Mouse (Mus musculus): ENCODE measurements around the gene Polr2l.

Polr2l gene

GRCm38 (mm10) chr7:141467230-141468030, 7.5 kb downstream of the Polr2l start, which contains the start of gene Cd151:
Gene Cd151, plus strand, starts transcription at chr7:141467392.
- peak; percentile 93 for DNase-seq

DNA sequence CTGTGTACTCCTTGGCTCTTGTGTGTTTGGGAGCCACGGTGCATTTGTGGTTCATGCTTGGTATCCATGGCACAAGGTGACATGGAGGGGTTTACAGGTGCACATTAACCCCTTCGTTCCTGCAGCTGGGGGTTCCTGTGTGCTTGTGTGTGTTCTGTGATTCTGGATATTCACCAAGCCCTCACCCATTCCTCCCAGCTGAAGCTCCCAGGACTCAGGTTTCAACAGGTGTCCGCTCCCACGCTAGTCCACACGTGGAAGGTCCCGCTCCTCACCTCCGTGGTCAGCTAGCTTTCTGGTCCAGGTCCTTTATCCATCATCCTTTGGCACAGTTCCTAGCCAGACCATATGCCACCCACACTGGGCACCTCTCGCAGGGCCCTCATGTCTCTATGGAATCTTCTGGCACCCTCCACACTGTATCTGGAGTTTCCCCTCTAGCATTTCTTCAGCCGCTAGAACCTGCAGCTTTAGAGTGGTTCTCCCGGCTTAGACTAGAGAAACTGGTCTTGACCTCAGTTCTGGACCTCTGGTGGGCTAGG, 8.3 kb downstream of the Polr2l start:
- no peak for DNase-seq

GRCm38 (mm10) chr7:141466045-141466394, 8.9 kb downstream of the Polr2l start:
- DNase-seq, result no peak

GRCm38 (mm10) chr7:141465388-141466044, 9.4 kb downstream of the Polr2l start:
- peak; percentile 22 for DNase-seq

- DNase-seq, result peak; percentile 45
Observed at GRCm38 (mm10) chr7:141464603-141465201, 10.2 kb downstream of the Polr2l start.

DNA sequence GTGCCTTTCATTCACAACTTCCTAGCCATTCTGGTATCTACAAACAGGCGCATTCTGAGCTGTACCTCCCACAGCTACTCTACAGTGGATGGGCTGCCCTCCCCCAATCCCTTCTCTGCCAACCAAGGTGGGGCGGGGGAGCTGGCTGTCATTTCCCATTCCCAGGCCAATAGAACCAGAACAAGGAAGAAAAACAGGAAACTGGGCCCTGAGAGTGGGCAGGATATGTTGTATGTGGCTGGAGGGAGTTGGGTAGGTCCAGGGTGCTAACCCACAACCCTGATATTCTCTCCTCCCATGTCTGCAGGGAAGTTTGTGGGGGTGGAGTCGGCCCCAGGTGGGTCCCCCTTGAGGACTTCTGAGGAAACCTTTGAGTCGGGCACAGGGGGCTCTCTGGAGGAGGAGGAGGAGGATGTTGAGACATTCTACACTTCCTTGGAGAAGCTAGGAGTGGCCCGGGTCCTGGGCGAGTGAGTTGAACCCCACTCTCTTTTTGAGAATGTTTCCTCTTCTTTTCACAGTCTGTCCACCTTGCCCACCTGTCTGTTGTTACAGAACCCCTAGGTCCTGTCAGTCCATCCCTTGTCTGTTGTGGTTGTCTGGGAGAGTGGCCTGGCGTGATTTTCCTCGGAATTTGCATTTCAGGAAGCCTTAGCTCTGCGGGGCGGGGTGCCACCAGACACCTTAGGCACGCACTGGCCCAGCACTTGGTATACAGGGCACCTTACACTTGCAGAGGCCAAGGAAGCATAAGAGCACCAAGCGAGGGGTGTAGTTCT, 10.9 kb downstream of the Polr2l start:
- DNase-seq, result no peak

GRCm38 (mm10) chr7:141462333-141462821, 12.6 kb downstream of the Polr2l start:
- peak; percentile 11 for DNase-seq

GRCm38 (mm10) chr7:141461521-141462332, 13.2 kb downstream of the Polr2l start:
- peak; percentile 44 for DNase-seq

DNA sequence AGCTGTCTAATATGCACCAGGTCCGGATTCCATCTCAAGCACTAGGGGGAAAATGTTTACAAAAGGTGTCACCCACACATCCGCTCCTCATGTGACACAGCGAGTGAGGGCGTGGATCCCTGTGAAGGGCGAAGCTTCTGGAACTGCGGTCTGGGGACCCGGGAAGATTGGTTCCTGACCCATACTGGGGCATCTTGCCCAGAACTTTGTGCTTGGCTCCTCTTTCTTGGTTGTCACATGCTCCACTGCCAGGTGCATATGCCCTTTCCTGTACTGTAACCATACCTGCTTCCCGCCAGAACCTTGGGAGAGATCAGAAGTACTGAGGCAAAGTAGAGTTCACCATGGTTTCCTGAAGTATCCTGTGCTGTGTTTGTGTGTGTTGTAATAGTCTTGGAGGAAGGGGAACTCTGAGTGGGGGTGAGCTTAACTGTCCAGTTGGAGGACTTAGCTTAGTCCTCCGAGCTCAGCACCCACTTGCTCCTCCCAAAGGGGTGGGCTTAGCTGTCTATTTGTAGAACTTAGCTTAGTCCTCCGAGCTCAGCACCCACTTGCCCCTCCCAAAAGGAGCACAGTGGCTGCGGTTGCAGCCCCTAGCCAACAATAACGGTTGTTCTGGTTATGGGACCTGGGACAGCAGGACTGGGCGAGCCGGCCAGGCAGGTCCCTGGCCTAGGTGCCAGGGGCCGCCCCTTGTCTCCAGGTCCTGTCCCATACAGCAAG, 14.4 kb downstream of the Polr2l start, which contains the start of gene Cracr2b:
Gene Cracr2b, plus strand, starts transcription at position 704 of the 723 bp plus-strand sequence.
- no peak for DNase-seq

- DNase-seq, result no peak
Observed at GRCm38 (mm10) chr7:141460001-141460390, 14.9 kb downstream of the Polr2l start.

GRCm38 (mm10) chr7:141459301-141459711, 15.6 kb downstream of the Polr2l start:
- DNase-seq, result no peak

DNA sequence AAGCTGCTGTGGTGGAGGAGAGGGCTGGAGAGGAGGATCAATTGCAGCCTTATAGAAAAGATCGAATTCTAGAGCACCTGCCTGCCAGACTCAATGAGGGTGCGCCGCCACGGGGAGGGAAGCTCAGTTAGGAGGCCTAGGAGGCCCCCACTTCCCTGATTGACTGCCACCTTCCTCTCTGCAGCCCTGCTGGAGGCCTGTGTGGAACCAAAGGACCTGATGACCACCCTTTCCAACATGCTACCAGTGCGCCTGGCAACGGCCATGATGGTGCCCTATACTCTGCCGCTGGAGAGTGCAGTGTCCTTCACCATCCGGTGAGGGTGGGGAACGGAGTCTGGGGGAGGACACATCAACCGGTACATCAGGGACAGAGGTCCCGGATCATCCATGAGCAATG, 16.3 kb downstream of the Polr2l start:
- DNase-seq, result no peak

DNA sequence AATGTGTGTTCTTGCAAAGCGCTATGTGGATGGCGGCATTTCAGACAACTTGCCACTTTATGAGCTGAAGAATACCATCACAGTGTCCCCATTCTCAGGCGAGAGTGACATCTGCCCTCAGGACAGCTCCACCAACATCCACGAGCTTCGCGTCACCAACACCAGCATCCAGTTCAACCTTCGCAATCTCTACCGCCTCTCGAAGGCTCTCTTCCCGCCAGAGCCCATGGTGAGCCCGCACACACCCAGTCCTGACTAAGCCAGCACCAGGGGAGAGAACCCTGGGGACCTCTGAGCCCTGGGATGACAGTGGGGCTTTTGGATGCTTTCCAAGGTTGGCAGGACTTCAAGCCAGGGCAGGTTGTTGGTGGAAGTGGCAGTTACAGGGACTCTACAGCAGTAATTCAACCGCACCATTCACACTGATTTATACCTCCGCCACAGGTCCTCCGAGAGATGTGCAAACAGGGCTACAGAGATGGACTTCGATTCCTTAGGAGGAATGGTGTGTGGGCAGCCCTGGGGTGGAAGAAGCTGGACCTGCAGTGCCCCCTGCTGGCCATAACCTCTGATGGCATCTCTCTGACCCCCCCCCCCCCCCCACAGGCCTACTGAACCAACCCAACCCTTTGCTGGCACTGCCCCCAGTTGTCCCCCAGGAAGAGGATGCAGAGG, 16.8 kb downstream of the Polr2l start:
- peak; percentile 60 for DNase-seq

- no peak for DNase-seq
Observed at GRCm38 (mm10) chr7:141457236-141457635, 17.7 kb downstream of the Polr2l start.

DNA sequence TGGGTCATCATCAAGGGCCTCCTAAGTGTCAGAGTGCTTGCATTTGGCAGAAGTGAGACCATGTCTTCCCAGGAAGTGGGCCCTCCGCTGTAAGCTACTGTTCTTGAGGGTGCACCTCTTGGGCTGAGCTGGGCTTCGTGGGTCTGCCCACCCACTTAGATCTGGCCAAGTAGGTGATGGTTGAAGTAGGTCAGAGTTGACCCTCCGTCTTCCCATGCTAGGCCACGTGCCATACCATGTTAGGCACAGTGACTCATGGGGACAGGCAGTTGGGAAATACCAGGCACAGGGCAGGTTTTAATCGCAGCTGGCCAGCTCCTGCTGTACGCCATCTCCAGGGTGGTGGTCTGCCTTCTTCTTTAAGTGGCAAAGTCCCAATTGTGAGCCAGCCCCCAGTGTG, 18.2 kb downstream of the Polr2l start:
- no peak for DNase-seq

DNA sequence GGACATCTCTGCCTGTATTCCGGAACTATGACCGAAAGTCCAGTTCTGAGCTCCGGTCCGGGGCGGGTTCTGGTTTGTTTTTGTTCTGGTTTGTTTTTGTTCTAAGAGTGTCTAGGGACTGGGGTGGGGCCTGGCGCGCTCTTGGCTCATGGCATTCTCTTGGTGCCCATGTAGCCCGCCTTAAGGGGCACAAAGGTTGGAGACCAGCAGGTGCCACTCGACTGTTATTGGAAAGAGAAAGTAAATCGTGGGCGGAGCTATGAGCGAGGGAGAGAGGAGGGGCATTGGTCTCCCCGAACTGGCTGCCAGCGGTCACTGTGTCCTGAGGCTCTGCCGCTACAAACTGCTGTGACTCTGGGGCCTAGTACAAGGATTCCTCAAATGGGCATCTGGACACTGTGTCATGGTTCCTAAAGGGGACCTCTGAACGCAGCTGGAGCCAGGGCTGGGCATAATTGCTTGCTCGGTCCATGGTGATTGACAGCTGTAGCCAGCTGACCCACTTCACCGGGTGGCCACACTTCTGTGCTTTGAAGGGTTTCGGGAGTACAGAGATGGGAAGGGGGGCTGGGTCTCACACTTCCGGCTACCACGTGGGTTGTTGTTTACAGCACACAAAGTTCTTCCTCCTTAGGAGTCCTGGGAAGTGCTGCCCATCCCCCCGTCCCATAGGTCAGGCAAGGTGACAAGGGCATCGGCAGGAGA, 19.2 kb downstream of the Polr2l start:
- peak; percentile 66 for DNase-seq

DNA sequence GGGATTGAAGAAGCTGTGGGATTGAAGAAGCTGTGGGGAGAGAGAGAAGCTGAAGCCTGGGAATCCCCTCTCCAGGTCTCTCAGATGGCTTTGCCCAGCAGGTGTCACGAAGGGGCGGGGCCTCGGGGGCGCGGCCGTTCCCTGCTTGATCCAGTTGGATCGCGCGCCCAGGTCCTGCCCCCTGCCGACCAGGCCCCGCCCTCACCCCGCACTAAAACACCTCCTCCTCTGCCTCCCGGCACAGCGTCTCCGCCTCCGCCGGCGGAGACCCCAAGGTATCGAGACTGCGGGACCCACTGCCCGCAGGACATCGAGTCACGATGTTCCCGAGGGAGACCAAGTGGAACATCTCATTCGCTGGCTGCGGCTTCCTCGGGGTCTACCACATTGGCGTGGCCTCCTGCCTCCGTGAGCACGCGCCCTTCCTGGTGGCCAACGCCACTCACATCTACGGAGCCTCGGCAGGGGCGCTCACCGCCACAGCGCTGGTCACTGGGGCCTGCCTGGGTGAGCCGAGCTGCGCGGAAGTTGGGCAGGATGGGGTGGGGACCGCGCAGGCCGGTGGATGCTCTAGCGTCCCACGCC, 19.9 kb downstream of the Polr2l start, which contains the start of gene Pnpla2:
Gene Pnpla2, plus strand, starts transcription at position 232 of the 585 bp plus-strand sequence.
- peak; percentile 94 for DNase-seq

GRCm38 (mm10) chr7:141453636-141454035, 21.3 kb downstream of the Polr2l start:
- DNase-seq, result no peak

DNA sequence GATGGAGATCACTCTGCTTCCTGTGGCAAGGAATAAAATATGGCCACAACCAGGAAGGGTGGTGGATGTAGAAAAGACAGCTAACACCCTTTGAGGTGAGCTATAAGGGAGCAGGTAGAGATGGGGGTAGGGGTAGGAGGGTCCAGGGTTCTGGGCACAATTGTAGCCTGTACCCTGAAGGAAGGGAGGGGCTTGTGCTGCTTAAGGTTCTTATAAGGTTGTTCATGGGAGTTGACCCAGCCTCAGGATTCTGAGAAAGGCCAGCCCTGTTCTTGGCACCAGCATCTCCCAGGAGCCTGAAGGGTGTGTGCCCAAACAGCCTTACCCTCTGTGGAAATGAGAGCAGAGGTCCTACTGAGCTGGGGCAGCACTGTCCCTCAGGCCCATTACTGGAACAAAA, 23.0 kb downstream of the Polr2l start:
- no peak for DNase-seq
